Mouse (Mus musculus): ENCODE data around the gene Mapk8ip2. TPM values are rescaled to one million over a fixed set of nuclear protein-coding genes. Genes with fewer than 3 reads are reported as not detected.

Gene Mapk8ip2
- polyA plus RNA-seq, 1 experiment from 2014 or later = 61.6 TPM

GRCm38 (mm10) chr15:89432946-89433345 is 20.8 kb upstream of the Mapk8ip2 start:
- no peaks in the 10 kb centered on the region for H3K9me3 ChIP-seq (ENCODE audit: control insufficient read depth, low read length)
- no peaks in the 10 kb centered on the region for H3K27me3 ChIP-seq (ENCODE audit: control insufficient read depth, insufficient read depth, low read length)
- DNase-seq = no peak
- H3K36me3 ChIP-seq (ENCODE audit: control insufficient read depth, insufficient read depth, low read length) = peaks cover 1% of the 10 kb centered on the region; the same call in 1 of the 2 replicates
- no peak overlapping the region for H3K27ac ChIP-seq (replicated peaks; ENCODE audit: low read depth, low read length)
- H3K4me3 ChIP-seq (replicated peaks; ENCODE audit: low read depth, low read length) = no peak overlapping the region
- H3K9ac ChIP-seq (replicated peaks; ENCODE audit: low read length) = no peak overlapping the region
- H3K4me2 ChIP-seq (ENCODE audit: low read length) = no peak overlapping the region
- WGBS = 78% methylated on average over 4 of the region's 4 CpGs
- ATAC-seq (ENCODE audit: low FRiP score, low TSS enrichment) = no peak
- peaks cover 7% of the 10 kb centered on the region; the same call in 1 of the 2 replicates for H3K4me1 ChIP-seq (ENCODE audit: control insufficient read depth, insufficient read depth, low read length)

- WGBS = 67% methylated on average over 3 of the region's 3 CpGs
- no peak overlapping the region for H3K27ac ChIP-seq (replicated peaks; ENCODE audit: low read depth, low read length)
These were observed 19.6 kb upstream of the Mapk8ip2 start for GRCm38 (mm10) chr15:89434136-89434535.

GRCm38 (mm10) chr15:89435878-89436277 is 17.8 kb upstream of the Mapk8ip2 start:
- H3K4me2 ChIP-seq (ENCODE audit: low read length) = no peak overlapping the region
- no peak for ATAC-seq (ENCODE audit: low FRiP score, low TSS enrichment)
- 91% methylated on average over 5 of the region's 5 CpGs for WGBS

More at GRCm38 (mm10) chr15:89434136-89434535, 19.6 kb upstream of the Mapk8ip2 start:
- no peak overlapping the region for H3K4me3 ChIP-seq (replicated peaks; ENCODE audit: low read depth, low read length)
- no peaks in the 10 kb centered on the region for H3K36me3 ChIP-seq (ENCODE audit: control insufficient read depth, insufficient read depth, low read length)
- no peaks in the 10 kb centered on the region for H3K27me3 ChIP-seq (ENCODE audit: control insufficient read depth, insufficient read depth, low read length)
- no peak overlapping the region for H3K4me2 ChIP-seq (ENCODE audit: low read length)
- H3K4me1 ChIP-seq (ENCODE audit: control insufficient read depth, insufficient read depth, low read length) = no peaks in the 10 kb centered on the region
- DNase-seq = no peak
- no peak for ATAC-seq (ENCODE audit: low FRiP score, low TSS enrichment)
- no peaks in the 10 kb centered on the region for H3K9me3 ChIP-seq (ENCODE audit: control insufficient read depth, low read length)
- H3K9ac ChIP-seq (replicated peaks; ENCODE audit: low read length) = no peak overlapping the region

GRCm38 (mm10) chr15:89442486-89443070 is 11.1 kb upstream of the Mapk8ip2 start:
- DNase-seq (peak; percentile 68), ATAC-seq (ENCODE audit: low FRiP score, low TSS enrichment) (no peak)
- no peak overlapping the region for H3K27ac ChIP-seq (replicated peaks; ENCODE audit: low read depth, low read length)
- 40% methylated on average over 8 of the region's 8 CpGs for WGBS
- no peaks in the 10 kb centered on the region for H3K4me1 ChIP-seq (ENCODE audit: control insufficient read depth, insufficient read depth, low read length)
- H3K9ac ChIP-seq (replicated peaks; ENCODE audit: low read length) = no peak overlapping the region
- H3K4me2 ChIP-seq (ENCODE audit: low read length) = no peak overlapping the region
- no peaks in the 10 kb centered on the region for H3K9me3 ChIP-seq (ENCODE audit: control insufficient read depth, low read length)
- H3K4me3 ChIP-seq (replicated peaks; ENCODE audit: low read depth, low read length) = no peak overlapping the region
- H3K27me3 ChIP-seq (ENCODE audit: control insufficient read depth, insufficient read depth, low read length) = no peaks in the 10 kb centered on the region
- no peaks in the 10 kb centered on the region for H3K36me3 ChIP-seq (ENCODE audit: control insufficient read depth, insufficient read depth, low read length)

More at GRCm38 (mm10) chr15:89435878-89436277, 17.8 kb upstream of the Mapk8ip2 start:
- H3K4me3 ChIP-seq (replicated peaks; ENCODE audit: low read depth, low read length) = no peak overlapping the region
- no peaks in the 10 kb centered on the region for H3K4me1 ChIP-seq (ENCODE audit: control insufficient read depth, insufficient read depth, low read length)
- no peaks in the 10 kb centered on the region for H3K27me3 ChIP-seq (ENCODE audit: control insufficient read depth, insufficient read depth, low read length)
- H3K9ac ChIP-seq (replicated peaks; ENCODE audit: low read length) = no peak overlapping the region
- H3K36me3 ChIP-seq (ENCODE audit: control insufficient read depth, insufficient read depth, low read length) = no peaks in the 10 kb centered on the region
- H3K9me3 ChIP-seq (ENCODE audit: control insufficient read depth, low read length) = no peaks in the 10 kb centered on the region
- no peak overlapping the region for H3K27ac ChIP-seq (replicated peaks; ENCODE audit: low read depth, low read length)
- DNase-seq = no peak

- peak; percentile 62; the same call in 1 of the 2 replicates for ATAC-seq (ENCODE audit: low FRiP score, low TSS enrichment)
- DNase-seq = peak; percentile 71
- Histone ChIP-seq H3K4me2 (ENCODE audit: low read length) (peak overlapping the region; percentile 92), H3K27ac (replicated peaks; ENCODE audit: low read depth, low read length) (peak overlapping the region; percentile 90), H3K27me3 (ENCODE audit: control insufficient read depth, insufficient read depth, low read length) (0 out of 2 replicates have a peak, but pooled peaks cover 4% of the 10 kb centered on the region), H3K9ac (replicated peaks; ENCODE audit: low read length) (peak overlapping the region; percentile 81), H3K4me1 (ENCODE audit: control insufficient read depth, insufficient read depth, low read length) (peaks cover 21% of the 10 kb centered on the region), H3K9me3 (ENCODE audit: control insufficient read depth, low read length) (no peaks in the 10 kb centered on the region), H3K4me3 (replicated peaks; ENCODE audit: low read depth, low read length) (peak overlapping the region; percentile 82), H3K36me3 (ENCODE audit: control insufficient read depth, insufficient read depth, low read length) (peaks cover 24% of the 10 kb centered on the region)
- 5% methylated on average over 24 of the region's 24 CpGs for WGBS
These were observed 528 bp upstream of the Mapk8ip2 start for GRCm38 (mm10) chr15:89452906-89453864.

GRCm38 (mm10) chr15:89454857-89455256 is 1.1 kb downstream of the Mapk8ip2 start:
- H3K36me3 ChIP-seq (ENCODE audit: control insufficient read depth, insufficient read depth, low read length) = peaks cover 39% of the 10 kb centered on the region
- H3K9ac ChIP-seq (replicated peaks; ENCODE audit: low read length) = peak overlapping the region; percentile 81
- DNase-seq (no peak), ATAC-seq (ENCODE audit: low FRiP score, low TSS enrichment) (0 out of 2 replicates have a peak, but pooled peaks have one; percentile 32)
- peaks cover 21% of the 10 kb centered on the region for H3K4me1 ChIP-seq (ENCODE audit: control insufficient read depth, insufficient read depth, low read length)
- H3K9me3 ChIP-seq (ENCODE audit: control insufficient read depth, low read length) = no peaks in the 10 kb centered on the region
- 11% methylated on average over 5 of the region's 6 CpGs for WGBS
- peak overlapping the region; percentile 92 for H3K4me2 ChIP-seq (ENCODE audit: low read length)
- H3K4me3 ChIP-seq (replicated peaks; ENCODE audit: low read depth, low read length) = peak overlapping the region; percentile 82
- 0 out of 2 replicates have a peak, but pooled peaks cover 4% of the 10 kb centered on the region for H3K27me3 ChIP-seq (ENCODE audit: control insufficient read depth, insufficient read depth, low read length)
- peak overlapping the region; percentile 90 for H3K27ac ChIP-seq (replicated peaks; ENCODE audit: low read depth, low read length)

- peak overlapping the region; percentile 81 for H3K9ac ChIP-seq (replicated peaks; ENCODE audit: low read length)
- no peak for ATAC-seq (ENCODE audit: low FRiP score, low TSS enrichment)
- H3K4me3 ChIP-seq (replicated peaks; ENCODE audit: low read depth, low read length) = peak overlapping the region; percentile 82
- H3K4me2 ChIP-seq (ENCODE audit: low read length) = peak overlapping the region; percentile 92
- peaks cover 21% of the 10 kb centered on the region for H3K4me1 ChIP-seq (ENCODE audit: control insufficient read depth, insufficient read depth, low read length)
- H3K9me3 ChIP-seq (ENCODE audit: control insufficient read depth, low read length) = no peaks in the 10 kb centered on the region
- WGBS = 79% methylated on average over 6 of the region's 6 CpGs
- no peak for DNase-seq
- no peak overlapping the region for H3K27ac ChIP-seq (replicated peaks; ENCODE audit: low read depth, low read length)
- H3K36me3 ChIP-seq (ENCODE audit: control insufficient read depth, insufficient read depth, low read length) = peaks cover 47% of the 10 kb centered on the region
- 0 out of 2 replicates have a peak, but pooled peaks cover 4% of the 10 kb centered on the region for H3K27me3 ChIP-seq (ENCODE audit: control insufficient read depth, insufficient read depth, low read length)
These were observed 1.9 kb downstream of the Mapk8ip2 start for GRCm38 (mm10) chr15:89455642-89456041.

- no peak overlapping the region for H3K4me2 ChIP-seq (ENCODE audit: low read length)
- no peaks in the 10 kb centered on the region for H3K27me3 ChIP-seq (ENCODE audit: control insufficient read depth, insufficient read depth, low read length)
- no peaks in the 10 kb centered on the region for H3K9me3 ChIP-seq (ENCODE audit: control insufficient read depth, low read length)
- no peak overlapping the region for H3K27ac ChIP-seq (replicated peaks; ENCODE audit: low read depth, low read length)
- H3K36me3 ChIP-seq (ENCODE audit: control insufficient read depth, insufficient read depth, low read length) = peaks cover 77% of the 10 kb centered on the region
- no peak overlapping the region for H3K4me3 ChIP-seq (replicated peaks; ENCODE audit: low read depth, low read length)
- H3K4me1 ChIP-seq (ENCODE audit: control insufficient read depth, insufficient read depth, low read length) = peaks cover 15% of the 10 kb centered on the region
- 94% methylated on average over 15 of the region's 15 CpGs for WGBS
- DNase-seq = no peak
- no peak overlapping the region for H3K9ac ChIP-seq (replicated peaks; ENCODE audit: low read length)
- ATAC-seq (ENCODE audit: low FRiP score, low TSS enrichment) = no peak
These were observed 5.2 kb downstream of the Mapk8ip2 start for GRCm38 (mm10) chr15:89458942-89459341.
